In the genomic region with DNA sequence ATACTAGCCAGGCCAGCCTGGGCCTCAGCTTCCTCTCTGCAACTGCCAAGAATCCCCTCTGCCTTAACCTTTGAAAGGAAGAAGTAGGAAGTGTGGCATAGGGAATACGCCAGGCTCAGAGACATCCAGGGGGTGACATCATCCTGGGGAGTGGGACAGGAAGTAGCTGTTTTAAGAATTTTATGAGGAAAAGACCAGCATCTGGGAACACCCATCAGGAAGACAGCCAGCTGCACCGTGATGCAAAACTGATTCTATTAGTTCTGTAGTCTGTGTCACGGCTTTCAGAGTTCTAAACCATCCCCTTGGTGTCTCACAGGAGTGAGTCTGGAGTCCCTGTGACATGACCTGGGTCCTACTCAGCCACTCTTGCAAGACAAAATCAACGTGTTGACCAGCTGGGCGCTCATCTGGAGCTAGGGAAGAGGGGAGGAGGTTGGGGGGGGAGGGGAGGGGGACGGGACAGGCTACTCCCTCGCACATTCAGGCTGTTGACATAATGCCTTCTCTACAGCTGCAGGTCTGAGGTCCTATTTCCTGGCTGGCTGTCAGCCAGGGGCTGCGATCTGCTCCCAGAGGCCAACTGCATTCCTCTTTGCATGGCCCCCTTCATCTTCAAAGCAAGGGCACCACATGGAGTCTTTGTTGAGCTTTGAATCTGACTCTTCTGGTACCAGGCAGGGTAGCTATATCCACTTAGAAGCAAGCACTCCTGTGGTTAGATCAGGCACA, we compare ENCODE assay signal across 10 mouse cellular contexts. TPM values are rescaled to one million over a fixed set of nuclear protein-coding genes. Genes with fewer than 3 reads are reported as not detected.
DNase-seq lines count a peak whose midpoint lies in the region; ATAC-seq and TF ChIP-seq lines count a peak whose summit lies in the region.
"Had no signal": no experiment of that assay in that cellular context is flagged by ENCODE, and none has a peak within 500 bp of the region (broad histone marks: within the 10 kb centered on the region; RNA-seq: fewer than 3 reads in every experiment).

No protein-coding gene starts in this region.

- no peaks in the 10 kb centered on the region for H3K9me3 ChIP-seq in lung, embryonic 16.5 days (ENCODE audit: control insufficient read depth, low read length)
- no peaks in the 10 kb centered on the region for H3K9me3 ChIP-seq in intestine, postnatal 0 days (ENCODE audit: control insufficient read depth)
- H3K9me3 ChIP-seq in neural tube, embryonic 13.5 days, result no peaks in the 10 kb centered on the region
- H3K9me3 ChIP-seq: liver, embryonic 15.5 days had no signal

- H3K36me3 ChIP-seq in lung, embryonic 16.5 days (ENCODE audit: control insufficient read depth, insufficient read depth, low read length), result no peaks in the 10 kb centered on the region
- H3K36me3 ChIP-seq in intestine, postnatal 0 days (ENCODE audit: control insufficient read depth, insufficient read depth), result no peaks in the 10 kb centered on the region
- no peaks in the 10 kb centered on the region for H3K36me3 ChIP-seq in neural tube, embryonic 13.5 days
- H3K36me3 ChIP-seq: liver, embryonic 15.5 days had no signal

- 4% methylated on average over 8 of the region's 8 CpGs for whole genome bisulfite sequencing in lung, embryonic 16.5 days
- 17% methylated on average over 8 of the region's 8 CpGs for WGBS in intestine, postnatal 0 days
- WGBS in neural tube, embryonic 13.5 days, result 24% methylated on average over 8 of the region's 8 CpGs

- H3K27ac ChIP-seq in lung, embryonic 16.5 days (ENCODE audit: low read length), result peak overlapping the region; percentile 97
- 0 out of 2 replicates have a peak overlapping the region, but pooled peaks have one; percentile 2 for H3K27ac ChIP-seq in intestine, postnatal 0 days (ENCODE audit: low read depth, low read length)
- H3K27ac ChIP-seq in neural tube, embryonic 13.5 days (replicated peaks), result peak overlapping the region; percentile 40
- H3K27ac ChIP-seq: liver, embryonic 15.5 days had no signal

- peak; percentile 63 for ATAC-seq in lung, embryonic 16.5 days (ENCODE audit: low read depth)
- ATAC-seq in intestine, postnatal 0 days, result no peak; the same call in 1 of the 2 replicates
- ATAC-seq in neural tube, embryonic 13.5 days (ENCODE audit: low read depth), result no peak
- ATAC-seq: Patski had no signal

- intact Hi-C loops in left cerebral cortex, postnatal 4 days (cut with DNase I), result no loop called here

- H3K4me1 ChIP-seq in lung, embryonic 16.5 days (replicated peaks; ENCODE audit: control insufficient read depth, insufficient read depth, low read length), result peaks cover 41% of the 10 kb centered on the region
- H3K4me1 ChIP-seq in intestine, postnatal 0 days (replicated peaks; ENCODE audit: control insufficient read depth, insufficient read depth, low read length), result no peaks in the 10 kb centered on the region
- peaks cover 17% of the 10 kb centered on the region; the same call in 1 of the 2 replicates for H3K4me1 ChIP-seq in neural tube, embryonic 13.5 days (replicated peaks)

- H3K27me3 ChIP-seq in lung, embryonic 16.5 days (ENCODE audit: control insufficient read depth, insufficient read depth, low read depth, low read length), result no peaks in the 10 kb centered on the region
- no peaks in the 10 kb centered on the region for H3K27me3 ChIP-seq in intestine, postnatal 0 days (replicated peaks; ENCODE audit: control insufficient read depth, insufficient read depth, low read length)
- no peaks in the 10 kb centered on the region for H3K27me3 ChIP-seq in neural tube, embryonic 13.5 days
- H3K27me3 ChIP-seq: liver, embryonic 15.5 days had no signal

- no peak for DNase-seq in lung, postnatal 25 days (ENCODE audit: low spot score)
- peak; percentile 78 for DNase-seq in forelimb bud, embryonic 11.5 days (ENCODE audit: low read depth, low spot score)
- no peak for DNase-seq in right cerebral cortex, adult 2 months (ENCODE audit: low spot score in 2 of 2)
- DNase-seq in left cerebral cortex, postnatal 4 days, result no peak
- no peak for DNase-seq in right cerebral cortex, postnatal 10 days (ENCODE audit: low spot score in 2 of 2)

- H3K4me3 ChIP-seq in lung, embryonic 16.5 days (ENCODE audit: low read length), result no peak overlapping the region
- H3K4me3 ChIP-seq in intestine, postnatal 0 days (ENCODE audit: low read depth, low read length), result no peak overlapping the region
- H3K4me3 ChIP-seq in neural tube, embryonic 13.5 days, result no peak overlapping the region
- H3K4me3 ChIP-seq: liver, embryonic 15.5 days had no signal

- H3K9ac ChIP-seq in lung, embryonic 16.5 days (ENCODE audit: low read length), result peak overlapping the region; percentile 0; the same call in 1 of the 2 replicates
- no peak overlapping the region for H3K9ac ChIP-seq in intestine, postnatal 0 days (ENCODE audit: low read depth, low read length)
- H3K9ac ChIP-seq in neural tube, embryonic 13.5 days, result no peak overlapping the region
- H3K9ac ChIP-seq: liver, embryonic 15.5 days had no signal

- no peak for TF ChIP-seq CTCF in intestine, postnatal 0 days (IDR thresholded peaks at IDR 0.05; ENCODE audit: low read depth)

- no peak overlapping the region for H3K4me2 ChIP-seq in lung, embryonic 16.5 days (ENCODE audit: low read depth, low read length)
- H3K4me2 ChIP-seq in intestine, postnatal 0 days (replicated peaks; ENCODE audit: low read depth), result no peak overlapping the region
- H3K4me2 ChIP-seq in neural tube, embryonic 13.5 days, result no peak overlapping the region
- H3K4me2 ChIP-seq: liver, embryonic 15.5 days had no signal

RNA-seq across cellular contexts. Expression of a gene that starts 15.5 kb away (rescaled TPM):
- 0.67 and 1.1 TPM in 2 replicates for polyA plus RNA-seq in lung, embryonic 16.5 days (2015; fragmentation: Nextera tagmentation; extraction: Ambion mirVana)
- 0.21 TPM in 1 of 2 replicates, not detected in the other for polyA plus RNA-seq in intestine, postnatal 0 days (2015; fragmentation: Nextera tagmentation; extraction: Ambion mirVana)
- 0.20 and 0.32 TPM in 2 replicates for polyA plus RNA-seq in neural tube, embryonic 13.5 days (2015; fragmentation: Nextera tagmentation; extraction: Ambion mirVana)
- under 1 TPM in 1 of 2 experiments, not detected in 1; 0.52 TPM for total RNA-seq in left cerebral cortex, postnatal 4 days (2021)
- polyA plus RNA-seq: liver, embryonic 15.5 days; Patski had no signal

RNA-seq across cellular contexts. Expression of a gene that starts 46.4 kb away (rescaled TPM):
- 4.1 and 4.3 TPM in 2 replicates for polyA plus RNA-seq in lung, embryonic 16.5 days (2015; fragmentation: Nextera tagmentation; extraction: Ambion mirVana)
- polyA plus RNA-seq in intestine, postnatal 0 days (2015; fragmentation: Nextera tagmentation; extraction: Ambion mirVana), result 7.7 and 8.3 TPM in 2 replicates
- polyA plus RNA-seq in neural tube, embryonic 13.5 days (2015; fragmentation: Nextera tagmentation; extraction: Ambion mirVana), result not detected in 2 replicates
- total RNA-seq in left cerebral cortex, postnatal 4 days (2021), result under 1 TPM in 1 of 2 experiments, not detected in 1; 0.16 TPM
- polyA plus RNA-seq: liver, embryonic 15.5 days had no signal

Comparison
In these comparisons a context has a peak if more than half of its experiments do, and no peak if none do; other contexts are left out.
1. H3K27ac ChIP-seq: peak in every context shown above with its lines; median percentile 97 in lung, embryonic 16.5 days; 40 in neural tube, embryonic 13.5 days; 2 in intestine, postnatal 0 days.